Mouse (Mus musculus) limb, embryonic 11.5 days (tissue): ENCODE data around the gene Olfr195. TPM values are rescaled to one million over a fixed set of nuclear protein-coding genes. Genes with fewer than 3 reads are reported as not detected.
"Not testable (repeated sequence)": the region's sequence is repeated elsewhere in the genome, so short reads cannot be mapped to it uniquely, and the experiment has no call there.

Source experiments
- ATAC-seq: fragments of 200-750 bp; cut with Nextera tagmentation; 2 replicates; pipeline ENCODE4 v1.8.0; 2017; ENCODE audit warnings: low read depth; ENCODE audit not compliant: insufficient number of reproducible peaks, low FRiP score, low TSS enrichment
- DNase-seq: peaks from one replicate; pipeline ENCODE4 v3.0.0-alpha.2; 2015; ENCODE audit warnings: low spot score
- H3K27ac ChIP-seq: fragments of 300-500 bp; sonication (generic); replicated peaks from 2 replicates; pipeline ENCODE4 v1.5.1; 2014; ENCODE audit warnings: low read depth, mild to moderate bottlenecking, low read length
- H3K27me3 ChIP-seq: fragments of 300-500 bp; sonication (generic); 2 replicates; pipeline ENCODE4 v1.6.1; 2014; ENCODE audit warnings: mild to moderate bottlenecking, low read length, mixed read lengths; ENCODE audit not compliant: control insufficient read depth, insufficient read depth
- H3K36me3 ChIP-seq: fragments of 300-500 bp; sonication (generic); 2 replicates; pipeline ENCODE4 v1.6.1; 2014; ENCODE audit warnings: mild to moderate bottlenecking, low read length, moderate library complexity, mixed read lengths; ENCODE audit not compliant: control insufficient read depth, insufficient read depth
- H3K4me1 ChIP-seq: fragments of 300-500 bp; sonication (generic); 2 replicates; pipeline ENCODE4 v1.6.1; 2014; ENCODE audit warnings: low read length, mixed read lengths; ENCODE audit not compliant: control insufficient read depth, insufficient read depth
- H3K4me2 ChIP-seq: fragments of 300-500 bp; sonication (generic); 2 replicates; pipeline ENCODE4 v1.6.1; 2014; ENCODE audit warnings: low read depth, mild to moderate bottlenecking, moderate library complexity; ENCODE audit not compliant: severe bottlenecking
- H3K4me3 ChIP-seq: fragments of 300-500 bp; sonication (generic); 2 replicates; pipeline ENCODE4 v1.5.1; 2014; ENCODE audit warnings: low read depth, low read length
- H3K9ac ChIP-seq: fragments of 300-500 bp; sonication (generic); 2 replicates; pipeline ENCODE4 v1.6.1; 2014; ENCODE audit warnings: mild to moderate bottlenecking, low read length
- H3K9me3 ChIP-seq: fragments of 300-500 bp; sonication (generic); 2 replicates; pipeline ENCODE4 v1.6.1; 2016; ENCODE audit warnings: low read length; ENCODE audit not compliant: control insufficient read depth
- WGBS: fragments of 180-500 bp; shearing (Covaris S2); extraction: QIAGEN DNeasy Blood & Tissue Kit; methylation state at CpG from one replicate; pipeline ENCODE4 v1.1.7; 2014; 5-methylcytosine and 5-hydroxymethylcytosine counted together
- polyA plus RNA-seq: library from polyadenylated mRNA; unstranded; fragments of >200 nt; fragmentation: Nextera tagmentation; extraction: Ambion mirVana; gene quantifications from 2 replicates; pipeline ENCODE4 v1.2.1, GENCODE M21; 2014

Gene Olfr195
- polyA plus RNA-seq, result not detected in 2 replicates

DNA sequence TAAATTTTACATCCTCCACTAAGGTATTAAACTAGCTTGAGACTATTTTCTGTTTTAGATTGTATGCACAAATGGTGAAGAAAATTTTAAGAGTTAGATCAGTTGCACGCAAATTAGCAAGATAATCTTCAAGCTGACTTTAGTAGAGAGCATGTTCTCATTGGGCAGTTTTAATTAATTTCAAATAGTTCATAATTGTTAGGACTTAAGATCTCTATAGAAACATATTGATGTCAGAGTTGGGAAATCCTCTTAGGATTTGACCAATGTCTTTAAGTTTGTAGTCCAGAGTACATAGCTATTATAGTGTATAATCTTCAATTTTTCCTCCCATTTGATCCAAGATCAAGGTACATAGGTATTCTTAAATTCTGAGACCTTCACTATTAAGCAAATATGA, at the start of gene Olfr195:
Gene Olfr195, plus strand, starts transcription at position 301 of the 400 bp plus-strand sequence.
- WGBS, result 89% methylated on average over 1 of the region's 1 CpGs
- DNase-seq (no peak), ATAC-seq (no peak)
- H3K9me3 ChIP-seq, result no peaks in the 10 kb centered on the region
- H3K9ac ChIP-seq, result no peak within 1 kb of the TSS
- no peak within 1 kb of the TSS for H3K27ac ChIP-seq
- H3K27me3 ChIP-seq, result no peaks in the 10 kb centered on the region
- H3K4me1 ChIP-seq, result no peaks in the 10 kb centered on the region
- H3K4me2 ChIP-seq, result no peak within 1 kb of the TSS
- H3K36me3 ChIP-seq, result no peaks in the 10 kb centered on the region
- no peak within 1 kb of the TSS for H3K4me3 ChIP-seq

DNA sequence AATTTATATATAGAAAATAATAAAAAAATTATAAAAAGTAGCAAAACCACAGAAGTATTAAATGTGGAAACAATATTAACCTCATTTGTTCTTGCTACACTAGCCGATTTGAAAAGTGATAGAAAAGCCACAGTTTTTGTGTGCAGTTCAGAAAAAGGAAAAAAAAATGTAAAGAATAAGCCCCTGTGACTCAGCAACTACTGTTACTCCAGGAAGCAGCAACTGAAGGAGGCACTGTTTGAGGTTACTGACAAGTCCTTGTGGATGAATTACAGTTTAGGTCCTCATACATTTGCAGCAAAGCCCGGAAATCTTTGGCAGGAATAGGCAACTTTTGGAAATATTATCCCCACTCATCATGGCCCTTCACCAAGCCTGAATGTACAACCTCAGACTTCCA, 41.5 kb upstream of the Olfr195 start:
- Histone ChIP-seq H3K27ac (no peak overlapping the region), H3K4me1 (no peaks in the 10 kb centered on the region), H3K36me3 (no peaks in the 10 kb centered on the region), H3K4me3 (no peak overlapping the region), H3K27me3 (no peaks in the 10 kb centered on the region), H3K4me2 (no peak overlapping the region), H3K9me3 (no peaks in the 10 kb centered on the region), H3K9ac (no peak overlapping the region)
- no peak for DNase-seq
- no peak for ATAC-seq
- WGBS, result 78% methylated on average over 2 of the region's 2 CpGs

DNA sequence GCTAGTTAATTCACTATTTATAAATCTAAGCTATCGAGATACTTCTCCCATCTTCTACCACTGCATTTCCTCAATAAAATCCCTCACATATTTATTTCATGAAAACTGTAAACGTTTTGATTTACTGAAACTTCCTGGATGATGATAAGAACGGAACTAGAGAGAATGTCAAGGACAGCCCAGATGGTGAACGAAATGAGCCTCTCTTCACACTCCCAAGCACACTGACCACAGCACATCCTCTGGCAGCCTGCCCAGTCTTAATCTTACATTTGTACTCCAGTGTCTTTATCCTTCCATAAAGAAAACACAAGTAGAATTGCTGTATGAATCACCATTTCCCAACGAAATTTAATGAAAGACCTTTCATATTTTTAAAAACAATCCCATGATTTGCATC, 38.3 kb upstream of the Olfr195 start:
- H3K9me3 ChIP-seq, DNase-seq, H3K27me3 ChIP-seq, H3K9ac ChIP-seq, H3K4me2 ChIP-seq, H3K36me3 ChIP-seq, ATAC-seq, H3K27ac ChIP-seq, H3K4me3 ChIP-seq, H3K4me1 ChIP-seq: not testable (repeated sequence)
- WGBS, result 72% methylated on average over 5 of the region's 5 CpGs

DNA sequence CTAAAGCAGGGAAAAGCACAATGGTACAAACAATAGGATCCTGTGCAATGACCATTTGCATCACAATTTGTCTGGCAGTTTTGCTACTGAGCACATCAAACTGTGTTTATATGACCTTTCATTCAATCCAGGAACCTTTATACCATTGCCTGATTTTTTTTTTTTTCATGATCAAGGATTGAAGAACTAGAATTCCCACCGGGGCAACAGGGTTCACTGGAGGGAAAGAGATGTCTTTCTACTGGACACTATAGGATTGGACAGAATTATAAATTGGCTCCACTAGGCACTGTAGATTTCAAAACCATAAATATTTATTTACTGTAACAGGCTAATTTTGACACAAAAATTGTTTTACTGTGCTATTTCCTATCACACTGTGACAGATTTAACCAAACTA, 35.1 kb upstream of the Olfr195 start, which contains the start of gene Olfr193:
Gene Olfr193, minus strand, starts transcription at position 101 of the 400 bp plus-strand sequence.
- ATAC-seq, result no peak
- Histone ChIP-seq H3K4me1 (no peaks in the 10 kb centered on the region), H3K27ac (no peak within 1 kb of the TSS), H3K9ac (no peak within 1 kb of the TSS), H3K9me3 (no peaks in the 10 kb centered on the region), H3K4me2 (no peak within 1 kb of the TSS), H3K27me3 (no peaks in the 10 kb centered on the region), H3K4me3 (no peak within 1 kb of the TSS), H3K36me3 (no peaks in the 10 kb centered on the region)
- DNase-seq, result no peak
- WGBS, result 82% methylated on average over 1 of the region's 1 CpGs

DNA sequence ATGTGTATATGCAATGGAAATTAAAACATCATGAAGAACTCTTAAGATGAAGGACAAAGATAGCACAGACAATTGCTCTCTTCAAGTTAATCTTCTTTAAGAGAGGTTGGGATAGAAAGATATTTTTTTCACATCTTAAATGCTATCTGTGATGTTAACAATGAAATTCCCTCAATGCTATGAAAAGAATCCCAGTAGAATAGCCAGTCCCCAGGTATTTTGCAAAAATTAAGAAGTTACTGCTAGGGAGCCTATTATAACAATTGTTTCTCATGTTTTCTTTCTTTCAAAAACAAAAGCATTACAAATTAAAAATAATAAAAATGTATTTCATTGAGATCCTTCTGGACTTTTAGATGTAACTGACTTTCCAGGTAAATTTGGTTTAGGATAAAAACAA, 25.9 kb upstream of the Olfr195 start, which contains the start of gene Olfr194:
Gene Olfr194, minus strand, starts transcription at position 101 of the 400 bp plus-strand sequence.
- no peak for ATAC-seq
- Histone ChIP-seq H3K9ac (no peak within 1 kb of the TSS), H3K27me3 (no peaks in the 10 kb centered on the region), H3K4me1 (no peaks in the 10 kb centered on the region), H3K4me3 (no peak within 1 kb of the TSS), H3K27ac (no peak within 1 kb of the TSS), H3K4me2 (no peak within 1 kb of the TSS), H3K9me3 (no peaks in the 10 kb centered on the region), H3K36me3 (no peaks in the 10 kb centered on the region)
- no peak for DNase-seq

DNA sequence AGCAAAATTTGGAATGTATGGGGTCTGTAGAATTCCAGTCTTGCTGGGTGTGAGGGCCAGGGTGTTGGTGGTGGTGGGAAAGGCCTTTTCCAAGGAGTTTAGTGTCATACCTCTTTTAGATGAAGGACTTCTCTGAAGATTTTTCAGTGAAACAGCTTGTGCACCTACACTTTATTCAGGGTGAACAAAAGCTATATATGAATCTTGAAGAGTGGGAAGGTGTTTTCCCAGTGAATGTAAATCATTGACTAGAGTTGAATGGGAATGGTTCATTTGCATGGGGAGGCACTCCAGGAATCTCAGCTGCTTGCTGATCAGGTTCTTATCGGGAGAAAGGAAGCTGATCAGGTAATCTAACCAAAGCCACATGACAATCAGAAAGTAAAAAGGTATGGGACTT, 16.1 kb upstream of the Olfr195 start:
- H3K36me3 ChIP-seq, result no peaks in the 10 kb centered on the region
- ATAC-seq (no peak), DNase-seq (no peak)
- no peaks in the 10 kb centered on the region for H3K9me3 ChIP-seq
- H3K4me2 ChIP-seq, result no peak overlapping the region
- H3K9ac ChIP-seq, result no peak overlapping the region
- no peaks in the 10 kb centered on the region for H3K27me3 ChIP-seq
- H3K27ac ChIP-seq, result no peak overlapping the region
- H3K4me3 ChIP-seq, result no peak overlapping the region
- 100% methylated on average over 1 of the region's 1 CpGs for WGBS
- no peaks in the 10 kb centered on the region for H3K4me1 ChIP-seq

DNA sequence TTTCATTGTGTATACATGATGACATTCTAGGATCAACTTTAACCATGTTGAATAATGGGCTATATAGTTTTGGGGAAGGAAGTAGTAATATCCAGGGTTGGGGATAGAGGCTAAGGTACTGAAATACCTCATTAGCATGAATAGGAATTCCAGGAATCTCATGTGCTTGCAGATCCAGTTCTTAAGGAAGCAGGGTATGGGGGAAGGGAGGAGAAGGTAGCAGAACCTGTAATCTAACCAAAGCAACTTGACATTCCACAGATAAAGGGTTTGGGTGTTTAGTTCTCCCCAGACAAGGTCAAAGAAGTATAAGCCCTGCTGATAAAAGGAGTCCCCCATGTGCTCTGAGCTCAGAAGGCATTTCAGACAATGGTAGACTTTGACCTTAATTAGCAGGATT, 5.7 kb upstream of the Olfr195 start:
- no peaks in the 10 kb centered on the region for H3K27me3 ChIP-seq
- no peaks in the 10 kb centered on the region for H3K36me3 ChIP-seq
- H3K4me1 ChIP-seq, result no peaks in the 10 kb centered on the region
- no peak overlapping the region for H3K4me2 ChIP-seq
- no peaks in the 10 kb centered on the region for H3K9me3 ChIP-seq
- no peak overlapping the region for H3K27ac ChIP-seq
- ATAC-seq, result no peak
- no peak for DNase-seq
- H3K9ac ChIP-seq, result no peak overlapping the region
- no peak overlapping the region for H3K4me3 ChIP-seq

DNA sequence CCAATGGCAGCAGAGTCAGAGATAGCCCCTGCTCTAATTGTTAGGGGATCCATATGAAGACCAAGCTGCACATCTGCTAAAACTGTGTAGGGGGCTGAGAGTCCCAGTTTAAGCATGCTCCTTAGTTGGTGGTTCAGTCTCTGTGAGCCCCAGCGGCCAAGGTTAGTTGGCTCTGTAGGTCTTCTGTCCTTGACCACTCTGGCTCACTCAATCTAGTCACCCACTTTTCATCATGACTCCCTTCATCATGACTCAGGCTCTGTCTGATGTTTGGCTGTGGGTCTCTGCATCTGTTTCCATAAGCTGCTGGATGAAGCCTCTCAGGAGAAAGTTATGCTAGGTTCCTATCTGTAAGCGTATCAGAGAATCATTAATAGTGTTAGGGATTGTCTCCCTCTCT, 5.2 kb downstream of the Olfr195 start:
- Histone ChIP-seq H3K27me3 (no peaks in the 10 kb centered on the region), H3K4me3 (no peak overlapping the region), H3K9ac (no peak overlapping the region), H3K36me3 (no peaks in the 10 kb centered on the region), H3K27ac (no peak overlapping the region), H3K4me1 (no peaks in the 10 kb centered on the region), H3K9me3 (no peaks in the 10 kb centered on the region), H3K4me2 (no peak overlapping the region)
- ATAC-seq, result no peak
- WGBS, result 93% methylated on average over 2 of the region's 2 CpGs
- no peak for DNase-seq

DNA sequence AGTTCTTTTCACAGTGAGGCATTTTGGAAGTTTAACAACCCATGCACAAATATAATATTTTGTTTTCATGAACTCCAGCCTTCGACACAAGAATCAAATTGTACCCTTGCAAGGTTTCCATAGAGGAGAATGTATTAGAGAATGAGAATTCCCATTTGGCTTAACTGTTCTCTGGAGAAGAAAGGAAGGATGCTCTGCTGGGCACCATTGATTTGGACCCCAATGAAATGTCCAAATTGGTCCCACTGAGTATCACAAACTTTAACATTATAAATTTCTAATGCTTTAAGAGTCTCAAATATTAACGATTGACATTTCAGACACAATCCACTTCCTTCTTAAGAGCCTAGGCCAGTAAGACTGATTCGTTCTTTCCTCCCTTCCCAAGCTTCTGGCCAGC, 23.5 kb downstream of the Olfr195 start, which contains the start of gene Olfr196:
Gene Olfr196, minus strand, starts transcription at position 101 of the 400 bp plus-strand sequence.
- Histone ChIP-seq H3K9me3 (no peaks in the 10 kb centered on the region), H3K4me3 (no peak within 1 kb of the TSS), H3K4me2 (no peak within 1 kb of the TSS), H3K9ac (no peak within 1 kb of the TSS), H3K27me3 (no peaks in the 10 kb centered on the region), H3K4me1 (no peaks in the 10 kb centered on the region), H3K27ac (no peak within 1 kb of the TSS), H3K36me3 (no peaks in the 10 kb centered on the region)
- WGBS, result 78% methylated on average over 3 of the region's 3 CpGs
- DNase-seq (no peak), ATAC-seq (no peak)
